Comparison of ENCODE assay signal across 7 mouse cellular contexts in genomic region chr10:29313905-29314304, GRCm38 (mm10). TPM values are rescaled to one million over a fixed set of nuclear protein-coding genes. Genes with fewer than 3 reads are reported as not detected.
DNase-seq lines count a peak whose midpoint lies in the region; ATAC-seq lines count a peak whose summit lies in the region.

No protein-coding gene starts in this region.

- no peak overlapping the region for H3K27ac ChIP-seq in limb, embryonic 15.5 days

- H3K4me2 ChIP-seq in limb, embryonic 15.5 days: peak overlapping the region; percentile 66

- peak overlapping the region; percentile 89 for H3K4me3 ChIP-seq in erythroblast, embryonic 14.5 days (replicated peaks)
- peak overlapping the region; percentile 75 for H3K4me3 ChIP-seq in limb, embryonic 15.5 days

- peaks cover 27% of the 10 kb centered on the region for H3K4me1 ChIP-seq in erythroblast, embryonic 14.5 days (ENCODE audit: control insufficient read depth)
- H3K4me1 ChIP-seq in limb, embryonic 15.5 days: no peaks in the 10 kb centered on the region

- WGBS in limb, embryonic 15.5 days: 36% methylated on average over 5 of the region's 5 CpGs

- H3K27me3 ChIP-seq in erythroblast, embryonic 14.5 days (ENCODE audit: control insufficient read depth): no peaks in the 10 kb centered on the region
- no peaks in the 10 kb centered on the region for H3K27me3 ChIP-seq in limb, embryonic 15.5 days

- no peaks in the 10 kb centered on the region for H3K9me3 ChIP-seq in erythroblast, embryonic 14.5 days (ENCODE audit: control insufficient read depth, low read length)
- H3K9me3 ChIP-seq in limb, embryonic 15.5 days: no peaks in the 10 kb centered on the region

- H3K9ac ChIP-seq in limb, embryonic 15.5 days: no peak overlapping the region

- DNase-seq in 3T3-L1 (ENCODE audit: low read depth, low spot score) (peak; percentile 20), A20 (ENCODE audit: low read depth, low spot score) (peak; percentile 73)
- DNase-seq in right cerebral cortex, postnatal 25 days: no peak
- DNase-seq in right cerebral cortex, postnatal 10 days (ENCODE audit: low spot score in 2 of 2): no peak
- no peak for DNase-seq in layer of hippocampus, adult 11-12 months (ENCODE audit: low spot score)

- no peak for ATAC-seq in limb, embryonic 15.5 days (ENCODE audit: insufficient number of reproducible peaks, low FRiP score, low TSS enrichment, low read depth)

- peaks cover 9% of the 10 kb centered on the region for H3K36me3 ChIP-seq in erythroblast, embryonic 14.5 days (ENCODE audit: control insufficient read depth)
- H3K36me3 ChIP-seq in limb, embryonic 15.5 days: no peaks in the 10 kb centered on the region

RNA-seq across cellular contexts. Expression of gene Echdc1, which starts 0.9 kb away (rescaled TPM):
- 0.13 and 0.29 TPM in 2 replicates for polyA plus RNA-seq in erythroblast, embryonic 14.5 days (2012)
- polyA plus RNA-seq in limb, embryonic 15.5 days (2015; fragmentation: Nextera tagmentation; extraction: Ambion mirVana): 29.7 and 30.7 TPM in 2 replicates

RNA-seq across cellular contexts. Expression of gene Rnf146, which starts 48.3 kb away (rescaled TPM):
- polyA plus RNA-seq in erythroblast, embryonic 14.5 days (2012): 0.28 and 0.37 TPM in 2 replicates
- polyA plus RNA-seq in limb, embryonic 15.5 days (2015; fragmentation: Nextera tagmentation; extraction: Ambion mirVana): 50.5 and 62.2 TPM in 2 replicates

Comparison
In these comparisons a context has a peak if more than half of its experiments do, and no peak if none do; other contexts are left out.
1. DNase-seq: peak in 3T3-L1 (single experiment) and A20 (single experiment); none in right cerebral cortex, postnatal 25 days (single experiment), right cerebral cortex, postnatal 10 days (0 of 2) and layer of hippocampus, adult 11-12 months (single experiment).
2. RNA of gene Echdc1, which starts 0.9 kb away (polyA plus RNA-seq): 29.7 to 30.7 TPM in limb, embryonic 15.5 days; 0.13 to 0.29 TPM in erythroblast, embryonic 14.5 days; every median in the first group is over 10 times any median in the second.
3. RNA of gene Rnf146, which starts 48.3 kb away (polyA plus RNA-seq): 50.5 to 62.2 TPM in limb, embryonic 15.5 days; 0.28 to 0.37 TPM in erythroblast, embryonic 14.5 days; every median in the first group is over 10 times any median in the second.